Mouse (Mus musculus) CD4-positive, CD25-positive, alpha-beta regulatory T cell, adult 4 months (primary cell): Measurements from ENCODE around the gene Rnf169. TPM values are rescaled to one million over a fixed set of nuclear protein-coding genes. Genes with fewer than 3 reads are reported as not detected.

Experiments used
- ATAC-seq: one replicate; pipeline ENCODE4 v1.8.0; 2017
- polyA plus RNA-seq, 2 experiments: library from polyadenylated mRNA; unstranded; fragments of 100-300 nt; shearing (Covaris generic); gene quantifications; one replicate each; pipeline ENCODE4 v1.2.1; 2017

Gene Rnf169
- polyA plus RNA-seq, 2 experiments from 2014 or later: 6.2 to 9.5 TPM

DNA sequence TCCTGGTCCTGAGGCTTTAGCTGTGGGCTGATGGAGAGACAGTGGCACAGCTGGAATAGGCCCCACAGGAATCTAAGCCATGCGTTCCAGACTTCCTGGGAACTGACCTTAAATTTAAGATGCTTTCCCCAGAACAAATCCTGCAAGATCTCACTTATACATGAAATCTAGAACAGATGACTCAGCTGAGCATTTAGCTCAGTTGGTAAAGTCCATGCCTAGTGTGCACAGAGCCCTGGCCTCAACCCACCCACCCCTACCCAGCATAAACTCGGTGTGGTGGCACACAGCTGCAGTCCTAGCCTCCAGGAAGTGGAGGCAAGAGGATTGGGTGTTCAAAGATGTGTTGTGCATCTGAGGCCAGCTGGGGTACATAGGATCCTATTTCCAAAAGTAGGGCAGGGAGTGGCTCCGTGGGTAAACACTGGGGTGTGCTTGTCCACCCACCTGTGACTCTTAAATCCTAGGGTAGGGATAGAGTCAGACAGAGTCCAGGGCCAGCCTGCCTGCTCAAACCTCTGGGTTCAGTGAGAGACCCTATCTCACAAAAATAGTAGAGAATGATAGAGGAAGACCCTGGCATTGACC is 90.0 kb downstream of the Rnf169 start:
- no peak for ATAC-seq

DNA sequence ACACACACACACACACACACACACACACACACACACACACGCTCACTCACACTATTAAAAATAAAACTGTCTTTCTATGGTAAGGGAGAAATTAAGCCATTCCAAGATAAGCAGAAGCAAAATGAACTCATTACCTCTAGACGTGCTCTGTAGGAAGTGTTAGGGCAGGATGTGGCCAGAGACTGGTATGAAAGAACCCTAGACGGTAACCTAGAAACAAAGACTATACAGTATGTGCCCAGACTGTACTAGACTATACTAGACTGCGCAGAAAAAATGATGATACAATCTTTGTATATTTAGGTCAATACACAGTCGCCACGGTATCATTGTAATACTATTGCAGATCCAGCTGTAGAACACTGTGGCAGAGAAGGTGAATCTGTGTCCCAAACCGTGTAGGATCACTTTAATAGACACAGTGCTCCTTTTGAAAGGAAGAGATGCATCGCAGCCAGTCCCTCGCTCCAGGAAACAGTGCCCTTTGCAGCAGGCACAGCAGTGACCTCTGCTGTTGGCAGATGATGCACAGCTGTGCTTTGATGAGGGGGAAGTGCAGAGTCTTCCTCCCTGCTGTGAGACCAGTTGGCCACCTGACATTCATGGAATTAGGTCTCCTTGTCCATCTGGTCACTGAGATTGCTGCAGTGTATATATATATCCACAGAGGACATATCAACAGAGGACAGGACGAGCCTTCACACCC is 90.9 kb downstream of the Rnf169 start:
- ATAC-seq: peak; percentile 96

DNA sequence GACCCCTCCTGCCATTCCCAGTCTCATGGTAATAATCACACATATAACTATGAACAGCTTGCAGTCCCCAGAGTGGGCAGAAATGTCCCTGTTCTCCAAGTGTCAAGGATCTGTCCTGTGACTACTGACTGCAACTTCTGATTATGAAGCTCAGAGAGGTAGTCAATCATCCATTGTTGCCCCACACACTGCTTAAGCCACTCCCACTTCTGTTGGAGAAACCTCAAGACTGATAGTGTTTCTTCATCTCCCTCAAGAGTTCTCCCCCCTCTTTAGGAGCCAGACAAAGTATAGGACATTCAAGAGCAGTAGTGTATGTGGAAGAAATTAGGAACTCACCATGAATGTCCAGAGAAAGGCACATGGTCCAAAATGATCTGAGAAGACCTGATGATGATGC is 92.5 kb downstream of the Rnf169 start:
- no peak for ATAC-seq

DNA sequence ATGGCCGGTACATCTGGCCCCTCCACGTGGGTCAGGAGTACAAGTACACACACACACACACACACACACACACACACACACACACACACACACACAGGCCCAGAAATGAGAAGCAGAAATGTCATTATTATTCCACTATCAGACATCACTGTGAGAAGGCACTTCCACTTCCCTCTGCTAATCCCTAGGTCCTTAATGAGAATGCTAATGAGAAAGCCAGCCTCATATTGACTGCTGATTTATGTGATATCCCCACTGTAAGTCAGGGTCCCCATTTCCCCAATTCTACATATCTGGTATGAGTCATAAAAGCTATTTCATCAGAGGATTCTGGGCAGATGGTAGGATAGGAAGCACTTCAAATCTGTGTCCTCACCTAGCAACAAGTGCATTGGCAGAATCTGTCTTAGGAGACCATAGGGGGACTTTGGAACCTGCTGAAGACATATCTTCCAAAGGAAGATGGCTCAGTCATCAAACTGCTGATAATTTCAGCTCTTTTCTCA is 93.0 kb downstream of the Rnf169 start:
- no peak for ATAC-seq

DNA sequence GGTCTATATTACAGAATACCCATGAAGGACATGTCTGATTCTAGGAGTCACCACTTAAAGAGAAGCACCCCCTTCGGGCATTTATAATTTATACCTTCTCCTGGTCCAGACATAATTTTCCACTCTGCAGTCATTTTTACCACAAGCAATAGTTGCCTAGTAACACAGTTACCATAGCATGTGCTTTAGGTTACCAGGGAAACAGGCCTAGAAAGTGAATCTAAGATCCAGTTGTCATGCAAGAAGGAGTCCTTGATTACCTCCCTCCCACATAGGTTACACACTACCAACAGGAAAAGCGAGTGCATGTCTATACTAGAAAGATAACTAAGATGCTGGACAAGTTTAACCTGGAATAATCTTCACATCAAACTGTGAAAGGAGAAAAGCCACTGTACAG is 102.0 kb downstream of the Rnf169 start:
- no peak for ATAC-seq

DNA sequence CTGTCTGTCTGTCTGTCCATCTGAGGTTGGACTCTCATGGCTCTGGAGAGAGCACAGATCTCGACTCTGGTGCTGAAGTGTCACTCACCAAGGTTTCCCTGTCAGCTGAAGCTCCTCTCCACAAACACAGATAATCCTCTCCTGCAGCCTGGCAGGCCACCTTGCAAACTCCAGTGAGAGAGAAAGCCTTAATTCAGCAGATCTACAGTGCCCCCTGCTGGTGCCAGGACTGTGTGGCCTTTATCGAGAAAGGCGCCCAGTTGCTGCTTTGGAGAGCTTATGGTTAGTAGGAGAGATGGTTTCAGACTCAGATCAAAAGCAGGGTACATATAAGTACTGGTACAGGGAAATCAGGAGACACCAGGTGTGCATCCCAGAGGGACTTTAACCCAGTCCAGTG is 103.9 kb downstream of the Rnf169 start:
- ATAC-seq: peak; percentile 74

DNA sequence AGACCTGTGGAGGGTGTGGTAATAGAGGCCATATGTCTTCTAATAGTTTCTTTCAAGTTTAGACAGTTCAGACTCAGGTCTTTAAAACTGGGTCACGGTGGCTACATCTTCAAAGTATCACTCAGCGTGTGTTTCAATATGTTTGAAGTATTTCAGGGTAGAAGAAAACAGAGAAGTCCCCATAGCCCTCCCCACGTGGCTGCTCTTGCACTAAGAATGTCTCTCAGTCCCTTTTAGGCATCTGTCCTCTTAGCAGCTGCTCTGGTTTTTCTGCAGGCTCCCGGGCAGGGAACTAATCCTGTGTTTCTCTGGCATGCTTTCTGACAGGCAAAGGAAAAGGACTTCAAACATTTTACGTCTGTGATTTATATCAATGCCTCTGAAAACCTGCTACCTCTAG is 104.4 kb downstream of the Rnf169 start:
- ATAC-seq: no peak

DNA sequence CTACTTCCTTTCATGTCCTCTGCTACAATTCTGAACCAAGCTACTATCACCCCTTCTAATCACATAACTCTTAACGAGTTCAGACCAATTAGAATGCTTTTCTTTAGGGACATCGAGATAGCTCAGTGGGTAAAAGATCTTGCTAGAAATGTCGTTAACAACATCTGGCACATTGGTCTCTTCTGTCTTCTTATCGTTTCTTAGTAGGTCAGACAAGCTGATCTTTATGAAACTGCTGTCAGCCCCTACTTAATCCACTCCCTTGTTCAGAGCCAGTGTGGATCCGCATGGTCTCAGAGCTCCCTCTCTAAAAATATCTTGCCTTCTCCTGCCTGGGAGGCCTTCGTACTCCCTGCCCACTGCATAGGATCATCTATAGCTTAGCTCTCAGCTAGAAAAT is 106.3 kb downstream of the Rnf169 start:
- no peak for ATAC-seq

Other genes starting within 250 kb of the Rnf169 start
- gene Olfr521, start 216.9 kb downstream of the Rnf169 start, polyA plus RNA-seq: not detected
- gene Neu3, start 152.0 kb downstream of the Rnf169 start, polyA plus RNA-seq: 10 to 100 TPM; 27.5 to 34.8 TPM
- gene Xrra1, start 121.3 kb downstream of the Rnf169 start, polyA plus RNA-seq: under 1 TPM in 1 of 2 experiments, not detected in 1; 0.39 TPM
- 100 to 1,000 TPM; 466 to 576 TPM for gene Spcs2, start 117.0 kb downstream of the Rnf169 start, polyA plus RNA-seq
- not detected for gene Chrdl2, start 25.7 kb upstream of the Rnf169 start, polyA plus RNA-seq
- gene Pold3, start 141.1 kb upstream of the Rnf169 start, polyA plus RNA-seq: 10 to 100 TPM; 37.3 to 46.3 TPM
- gene Lipt2, start 178.8 kb upstream of the Rnf169 start, polyA plus RNA-seq: not detected
- not detected for gene Kcne3, start 196.1 kb upstream of the Rnf169 start, polyA plus RNA-seq
- gene Pgm2l1, start 246.9 kb upstream of the Rnf169 start, polyA plus RNA-seq: 1 to 10 TPM; 4.9 to 5.1 TPM